Mouse (Mus musculus) ES-Bruce4 (cell line): Measurements from ENCODE around the gene Klk13.
A peak's percentile ranks its signal among the peaks of the same experiment; 100 is the strongest.

Experiments
- CTCF ChIP-seq: IDR thresholded peaks from one replicate; pipeline ENCODE4 v1.8.1; 2011; ENCODE audit warnings: low read depth, low read length
- EP300 ChIP-seq: IDR thresholded peaks from 2 replicates; pipeline ENCODE4 v1.6.1; 2011; ENCODE audit warnings: low read depth, low read length; ENCODE audit not compliant: insufficient read depth

- TF ChIP-seq CTCF = peak; percentile 50
- no peak for TF ChIP-seq EP300
Measured at GRCm38 (mm10) chr7:43668582-43668981, 43.8 kb upstream of the Klk13 start.
